Mouse (Mus musculus): ENCODE results near the gene Olfr600.
"Not testable (repeated sequence)": the region's sequence is repeated elsewhere in the genome, so short reads cannot be mapped to it uniquely, and the experiment has no call there.

GRCm38 (mm10) chr7:103316015-103316414 is 33.5 kb downstream of the Olfr600 start, which contains the start of gene Olfr597:
- not testable (repeated sequence) for TF ChIP-seq CTCF (IDR thresholded peaks at IDR 0.05); POLR2A (IDR thresholded peaks at IDR 0.05; ENCODE audit: insufficient read depth, low read depth, low read length)

Data from heart, adult 2 months (tissue).